Mouse (Mus musculus): Measurements from ENCODE around the gene Pole4.
"Not testable (repeated sequence)": the region's sequence is repeated elsewhere in the genome, so short reads cannot be mapped to it uniquely, and the experiment has no call there.

Gene Pole4

DNA sequence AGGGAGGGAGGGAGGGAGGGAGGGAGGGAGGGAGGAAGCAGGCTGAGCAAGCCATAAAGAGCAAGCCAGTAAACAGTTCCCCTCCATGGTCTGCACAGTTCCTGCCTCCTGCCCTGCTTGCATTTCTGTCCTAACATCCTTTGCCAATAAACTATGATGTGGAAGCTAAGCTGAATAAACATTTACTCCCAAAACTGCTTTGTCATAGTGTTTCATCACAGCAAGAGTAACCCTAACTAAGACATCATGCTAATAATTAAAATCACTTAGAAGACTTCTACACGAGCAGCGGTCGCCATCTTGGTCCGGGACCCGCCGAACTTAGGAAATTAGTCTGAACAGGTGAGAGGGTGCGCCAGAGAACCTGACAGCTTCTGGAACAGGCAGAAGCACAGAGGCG, 79.8 kb downstream of the Pole4 start:
- not testable (repeated sequence) for DNase-seq (ENCODE audit: low read depth, low spot score)

- no peak for DNase-seq (ENCODE audit: low read depth, low spot score)
These were observed 92.0 kb downstream of the Pole4 start for GRCm38 (mm10) chr6:82613201-82613600.

GRCm38 (mm10) chr6:82611049-82611448, 94.1 kb downstream of the Pole4 start:
- no peak for DNase-seq (ENCODE audit: low read depth, low spot score)

DNA sequence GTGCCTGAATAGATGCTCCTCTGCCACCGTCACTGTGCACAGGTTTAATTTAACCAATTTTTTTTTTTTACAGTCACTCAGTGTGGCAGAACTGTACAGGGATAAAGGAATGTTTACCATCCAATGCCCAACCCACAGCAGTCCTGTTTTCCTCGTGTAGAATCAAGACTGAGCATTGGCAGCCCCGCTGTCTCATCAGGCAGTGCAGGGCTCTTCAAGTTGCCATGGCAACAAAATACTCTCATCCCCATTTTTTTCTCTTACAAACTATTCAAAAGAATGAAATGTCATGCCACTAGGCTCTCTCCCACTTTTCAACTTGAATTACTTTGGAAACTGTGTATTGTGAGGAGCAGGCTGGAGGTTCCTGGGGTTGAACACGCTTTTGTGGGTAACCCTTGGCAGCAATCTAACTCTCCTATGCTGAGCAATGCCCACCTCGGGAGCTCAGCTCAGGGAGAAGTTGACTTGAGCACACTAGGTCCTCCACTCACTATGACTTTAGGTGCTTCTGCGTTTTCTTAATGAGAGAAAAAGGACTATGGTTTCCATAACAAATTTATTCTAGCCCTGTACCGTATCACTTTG, 95.7 kb downstream of the Pole4 start:
- DNase-seq (ENCODE audit: low read depth, low spot score), result no peak

DNA sequence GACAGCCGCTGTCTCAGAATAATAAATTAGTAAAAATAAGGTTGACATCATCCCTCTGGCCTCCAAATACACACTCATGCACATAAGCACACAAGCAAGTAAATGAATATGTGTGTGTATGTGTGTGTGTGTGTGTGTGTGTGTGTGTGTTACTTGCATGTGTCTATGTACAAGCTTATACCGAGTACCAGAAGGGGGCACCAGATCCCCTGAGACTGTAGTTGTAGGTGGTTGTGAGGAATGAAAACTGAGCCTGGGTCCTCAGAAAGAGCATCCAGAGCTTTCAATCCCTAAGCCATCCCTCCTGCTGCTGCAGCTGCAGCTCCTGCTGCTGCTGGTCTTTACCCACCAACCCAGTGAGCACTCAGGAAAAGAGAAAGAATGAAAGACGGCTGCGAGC, 96.4 kb downstream of the Pole4 start:
- no peak for DNase-seq (ENCODE audit: low read depth, low spot score)

GRCm38 (mm10) chr6:82604791-82605190, 100.4 kb downstream of the Pole4 start:
- DNase-seq (ENCODE audit: low read depth, low spot score), result no peak

- DNase-seq (ENCODE audit: low read depth, low spot score), result no peak
These were observed 101.5 kb downstream of the Pole4 start for GRCm38 (mm10) chr6:82603665-82604064.

GRCm38 (mm10) chr6:82603228-82603627, 101.9 kb downstream of the Pole4 start:
- DNase-seq (ENCODE audit: low read depth, low spot score), result no peak

DNA sequence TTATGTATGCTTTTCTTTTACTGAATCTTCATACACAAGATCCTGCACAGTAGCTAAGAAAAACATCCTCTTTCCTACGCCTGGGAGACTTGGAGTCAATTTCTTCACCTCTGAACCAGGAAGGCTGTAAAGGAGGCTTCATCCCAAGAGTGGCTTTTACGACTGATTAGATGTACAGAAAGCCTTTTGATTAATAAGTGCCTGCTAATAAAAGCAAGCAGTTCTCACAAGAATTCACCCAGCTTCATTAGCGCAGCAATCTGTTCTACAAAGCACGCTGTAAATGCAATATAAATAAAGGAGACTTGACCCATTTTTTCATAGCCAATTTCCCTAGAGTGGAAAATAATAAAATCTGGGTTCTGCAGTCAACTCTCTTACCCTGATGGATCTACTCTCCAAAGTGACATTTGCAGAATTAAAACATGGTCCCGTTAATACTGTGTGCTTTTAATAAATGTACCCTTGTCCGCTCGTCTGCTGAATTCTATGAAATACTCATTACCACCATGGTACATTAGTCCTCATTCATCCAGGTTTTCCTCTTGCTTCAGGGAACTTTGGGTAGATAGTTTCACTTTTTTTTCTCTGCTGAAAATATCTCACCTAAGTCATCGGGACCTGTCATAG, 109.6 kb downstream of the Pole4 start:
- no peak for DNase-seq (ENCODE audit: low read depth, low spot score)

DNA sequence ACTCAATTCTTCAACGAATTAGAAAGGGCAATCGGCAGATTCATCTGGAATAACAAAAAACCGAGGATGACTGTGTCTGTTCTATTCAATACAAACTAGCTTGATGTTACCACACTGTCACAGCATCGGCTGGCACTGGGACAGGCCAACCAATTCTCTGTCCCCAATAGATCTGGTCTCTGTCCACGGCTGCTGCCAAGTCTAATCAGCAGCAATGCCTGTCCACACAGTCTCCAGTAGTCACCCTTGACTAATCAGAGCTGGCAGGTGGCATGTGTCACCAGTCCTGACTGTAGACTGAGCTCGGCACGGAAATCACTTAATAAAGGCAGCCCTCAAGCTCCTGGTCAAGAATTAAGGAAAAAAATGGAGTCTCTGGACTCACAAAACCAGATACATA, 115.8 kb downstream of the Pole4 start:
- DNase-seq (ENCODE audit: low read depth, low spot score), result no peak

- DNase-seq (ENCODE audit: low read depth, low spot score), result no peak
These were observed 119.8 kb downstream of the Pole4 start for GRCm38 (mm10) chr6:82585396-82585795.

DNA sequence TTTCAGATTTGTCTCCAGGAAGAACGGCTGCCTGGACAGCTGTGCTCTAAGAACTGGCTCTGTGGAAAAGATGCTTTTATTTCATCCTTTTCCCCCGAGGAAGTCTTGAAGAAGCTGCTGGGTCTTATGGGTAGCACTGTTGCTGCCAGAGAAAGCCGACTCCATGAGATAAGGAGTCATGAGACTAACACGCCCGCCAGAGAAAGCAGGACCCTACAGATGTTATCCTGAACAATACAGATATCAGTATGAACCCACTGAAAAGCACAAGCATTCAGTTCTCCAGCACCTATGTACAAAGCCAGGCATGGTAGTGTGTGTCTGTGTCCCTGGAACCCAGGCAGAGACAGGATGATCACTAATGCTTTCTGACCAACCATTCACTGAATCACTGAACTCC, 129.7 kb downstream of the Pole4 start:
- no peak for DNase-seq (ENCODE audit: low read depth, low spot score)

Measured in retina, adult 2 months (tissue).